Mouse (Mus musculus): ENCODE data around the gene Slc22a18. TPM values are rescaled to one million over a fixed set of nuclear protein-coding genes. Genes with fewer than 3 reads are reported as not detected.

The Slc22a18 gene
- 64.4 and 95.4 TPM in 2 replicates for total RNA-seq (2014; rRNA removed)
- 344 and 377 TPM in 2 replicates for polyA plus RNA-seq (2012; rRNA removed)

GRCm38 (mm10) chr7:143473347-143474101 is at the start of gene Slc22a18:
Gene Slc22a18, plus strand, starts transcription at chr7:143473736.
- WGBS = 8% methylated on average over 4 of the region's 4 CpGs
- Histone ChIP-seq H3K9ac (ENCODE audit: low read depth, low read length) (peak within 1 kb of the TSS; percentile 57), H3K4me3 (ENCODE audit: insufficient read depth, low read depth, low read length) (peak within 1 kb of the TSS; percentile 53), H3K27ac (replicated peaks; ENCODE audit: insufficient read depth, low read depth, low read length) (peak within 1 kb of the TSS; percentile 79), H3K27me3 (ENCODE audit: control insufficient read depth, insufficient read depth, low read length) (no peaks in the 10 kb centered on the region), H3K36me3 (ENCODE audit: control insufficient read depth, insufficient read depth, low read length) (no peaks in the 10 kb centered on the region), H3K79me2 (ENCODE audit: control insufficient read depth, insufficient read depth, low read length) (no peaks in the 10 kb centered on the region), H3K4me1 (ENCODE audit: control insufficient read depth, insufficient read depth, low read length) (peaks cover 30% of the 10 kb centered on the region)
- TF ChIP-seq CTCF (IDR thresholded peaks at IDR 0.05; ENCODE audit: low read depth, low read length) (no peak), POLR2A (IDR thresholded peaks at IDR 0.05; ENCODE audit: extremely low read depth, insufficient read depth, low read length) (peak; percentile 45; the same call in 1 of the 2 replicates)
- DNase-seq (ENCODE audit: extremely low read depth, low read depth, low spot score) = peak; percentile 89

- no peak for DNase-seq (ENCODE audit: extremely low read depth, low read depth, low spot score)
- no peaks in the 10 kb centered on the region for H3K79me2 ChIP-seq (ENCODE audit: control insufficient read depth, insufficient read depth, low read length)
- no peak overlapping the region for H3K27ac ChIP-seq (replicated peaks; ENCODE audit: insufficient read depth, low read depth, low read length)
- H3K9ac ChIP-seq (ENCODE audit: low read depth, low read length) = no peak overlapping the region
- WGBS = 89% methylated on average over 23 of the region's 23 CpGs
- H3K4me3 ChIP-seq (ENCODE audit: insufficient read depth, low read depth, low read length) = no peak overlapping the region
- no peaks in the 10 kb centered on the region for H3K36me3 ChIP-seq (ENCODE audit: control insufficient read depth, insufficient read depth, low read length)
- H3K27me3 ChIP-seq (ENCODE audit: control insufficient read depth, insufficient read depth, low read length) = no peaks in the 10 kb centered on the region
- no peaks in the 10 kb centered on the region for H3K4me1 ChIP-seq (ENCODE audit: control insufficient read depth, insufficient read depth, low read length)
- no peak for TF ChIP-seq POLR2A (IDR thresholded peaks at IDR 0.05; ENCODE audit: extremely low read depth, insufficient read depth, low read length)
- TF ChIP-seq CTCF (IDR thresholded peaks at IDR 0.05; ENCODE audit: low read depth, low read length) = no peak
Measured at GRCm38 (mm10) chr7:143428142-143428813, 45.3 kb upstream of the Slc22a18 start.

- no peak overlapping the region for H3K4me3 ChIP-seq (ENCODE audit: insufficient read depth, low read depth, low read length)
- no peaks in the 10 kb centered on the region for H3K79me2 ChIP-seq (ENCODE audit: control insufficient read depth, insufficient read depth, low read length)
- H3K4me1 ChIP-seq (ENCODE audit: control insufficient read depth, insufficient read depth, low read length) = no peaks in the 10 kb centered on the region
- no peaks in the 10 kb centered on the region for H3K27me3 ChIP-seq (ENCODE audit: control insufficient read depth, insufficient read depth, low read length)
- TF ChIP-seq POLR2A (IDR thresholded peaks at IDR 0.05; ENCODE audit: extremely low read depth, insufficient read depth, low read length) = no peak
- no peak for TF ChIP-seq CTCF (IDR thresholded peaks at IDR 0.05; ENCODE audit: low read depth, low read length)
- H3K27ac ChIP-seq (replicated peaks; ENCODE audit: insufficient read depth, low read depth, low read length) = no peak overlapping the region
- H3K9ac ChIP-seq (ENCODE audit: low read depth, low read length) = no peak overlapping the region
- no peak for DNase-seq (ENCODE audit: extremely low read depth, low read depth, low spot score)
- 81% methylated on average over 2 of the region's 2 CpGs for WGBS
- H3K36me3 ChIP-seq (ENCODE audit: control insufficient read depth, insufficient read depth, low read length) = no peaks in the 10 kb centered on the region
Measured at GRCm38 (mm10) chr7:143428814-143429499, 44.6 kb upstream of the Slc22a18 start.

GRCm38 (mm10) chr7:143432631-143433030 is 40.9 kb upstream of the Slc22a18 start:
- Histone ChIP-seq H3K27me3 (ENCODE audit: control insufficient read depth, insufficient read depth, low read length) (peaks cover 4% of the 10 kb centered on the region), H3K27ac (replicated peaks; ENCODE audit: insufficient read depth, low read depth, low read length) (no peak overlapping the region), H3K79me2 (ENCODE audit: control insufficient read depth, insufficient read depth, low read length) (no peaks in the 10 kb centered on the region), H3K4me3 (ENCODE audit: insufficient read depth, low read depth, low read length) (no peak overlapping the region), H3K36me3 (ENCODE audit: control insufficient read depth, insufficient read depth, low read length) (no peaks in the 10 kb centered on the region), H3K9ac (ENCODE audit: low read depth, low read length) (no peak overlapping the region), H3K4me1 (ENCODE audit: control insufficient read depth, insufficient read depth, low read length) (no peaks in the 10 kb centered on the region)
- no peak for DNase-seq (ENCODE audit: extremely low read depth, low read depth, low spot score)
- TF ChIP-seq POLR2A (IDR thresholded peaks at IDR 0.05; ENCODE audit: extremely low read depth, insufficient read depth, low read length) = no peak
- no peak for TF ChIP-seq CTCF (IDR thresholded peaks at IDR 0.05; ENCODE audit: low read depth, low read length)
- WGBS = 91% methylated on average over 1 of the region's 1 CpGs

GRCm38 (mm10) chr7:143433331-143433730 is 40.2 kb upstream of the Slc22a18 start:
- TF ChIP-seq POLR2A (IDR thresholded peaks at IDR 0.05; ENCODE audit: extremely low read depth, insufficient read depth, low read length) (no peak), CTCF (IDR thresholded peaks at IDR 0.05; ENCODE audit: low read depth, low read length) (no peak)
- H3K27ac ChIP-seq (replicated peaks; ENCODE audit: insufficient read depth, low read depth, low read length) = no peak overlapping the region
- no peaks in the 10 kb centered on the region for H3K4me1 ChIP-seq (ENCODE audit: control insufficient read depth, insufficient read depth, low read length)
- H3K9ac ChIP-seq (ENCODE audit: low read depth, low read length) = no peak overlapping the region
- no peak overlapping the region for H3K4me3 ChIP-seq (ENCODE audit: insufficient read depth, low read depth, low read length)
- WGBS = 70% methylated on average over 7 of the region's 7 CpGs
- no peaks in the 10 kb centered on the region for H3K79me2 ChIP-seq (ENCODE audit: control insufficient read depth, insufficient read depth, low read length)
- peak; percentile 47 for DNase-seq (ENCODE audit: extremely low read depth, low read depth, low spot score)
- no peaks in the 10 kb centered on the region for H3K36me3 ChIP-seq (ENCODE audit: control insufficient read depth, insufficient read depth, low read length)
- H3K27me3 ChIP-seq (ENCODE audit: control insufficient read depth, insufficient read depth, low read length) = peaks cover 8% of the 10 kb centered on the region

All from liver, adult 2 months (tissue).